Mouse (Mus musculus) midbrain, embryonic 13.5 days (tissue): Measurements from ENCODE around the gene Hpn. TPM values are rescaled to one million over a fixed set of nuclear protein-coding genes. Genes with fewer than 3 reads are reported as not detected.

Experiments used
- ATAC-seq: fragments of 200-750 bp; cut with Nextera tagmentation; 2 replicates; pipeline ENCODE4 v1.8.0; 2017; ENCODE audit warnings: mild to moderate bottlenecking, moderate TSS enrichment, moderate library complexity
- H3K27ac ChIP-seq: fragments of 300-500 bp; sonication (generic); 2 replicates; pipeline ENCODE4 v1.5.1; 2015; ENCODE audit warnings: inconsistent platforms, mild to moderate bottlenecking, moderate library complexity
- H3K27me3 ChIP-seq: fragments of 300-500 bp; sonication (generic); 2 replicates; pipeline ENCODE4 v1.6.1; 2015; ENCODE audit warnings: mild to moderate bottlenecking, inconsistent platforms
- H3K36me3 ChIP-seq: fragments of 300-500 bp; sonication (generic); 2 replicates; pipeline ENCODE4 v1.6.1; 2015; ENCODE audit warnings: mild to moderate bottlenecking, inconsistent platforms
- H3K4me1 ChIP-seq: fragments of 300-500 bp; sonication (generic); replicated peaks from 2 replicates; pipeline ENCODE4 v1.6.1; 2015; ENCODE audit warnings: inconsistent platforms
- H3K4me2 ChIP-seq: fragments of 300-500 bp; sonication (generic); replicated peaks from 2 replicates; pipeline ENCODE4 v1.6.1; 2015; ENCODE audit warnings: moderate library complexity, mild to moderate bottlenecking, inconsistent platforms
- H3K4me3 ChIP-seq: fragments of 300-500 bp; sonication (generic); replicated peaks from 2 replicates; pipeline ENCODE4 v1.5.1; 2015; ENCODE audit warnings: mild to moderate bottlenecking, inconsistent platforms
- H3K9ac ChIP-seq: fragments of 300-500 bp; sonication (generic); replicated peaks from 2 replicates; pipeline ENCODE4 v1.6.1; 2015; ENCODE audit warnings: mild to moderate bottlenecking, inconsistent platforms
- H3K9me3 ChIP-seq: fragments of 300-500 bp; sonication (generic); 2 replicates; pipeline ENCODE4 v1.6.1; 2016; ENCODE audit warnings: mild to moderate bottlenecking, inconsistent platforms
- WGBS: fragments of 180-500 bp; shearing (Covaris S2); methylation state at CpG from one replicate; pipeline ENCODE4 v1.1.7; 2015; 5-methylcytosine and 5-hydroxymethylcytosine counted together
- polyA plus RNA-seq: library from polyadenylated mRNA; unstranded; fragments of >200 nt; fragmentation: Nextera tagmentation; extraction: Ambion mirVana; gene quantifications from 2 replicates; pipeline ENCODE4 v1.2.1, GENCODE M21; 2015

The Hpn gene
- polyA plus RNA-seq, 1 experiment from 2014 or later, result 0.59 TPM

GRCm38 (mm10) chr7:31151301-31152241 is 36.5 kb upstream of the Hpn start:
- peak overlapping the region; percentile 99 for H3K27ac ChIP-seq
- no peaks in the 10 kb centered on the region for H3K27me3 ChIP-seq
- H3K4me1 ChIP-seq, result peaks cover 39% of the 10 kb centered on the region
- H3K4me2 ChIP-seq, result peak overlapping the region; percentile 83
- no peaks in the 10 kb centered on the region for H3K9me3 ChIP-seq
- H3K4me3 ChIP-seq, result peak overlapping the region; percentile 95
- peak; percentile 51 for ATAC-seq
- peak overlapping the region; percentile 99 for H3K9ac ChIP-seq
- peaks cover 11% of the 10 kb centered on the region for H3K36me3 ChIP-seq
- whole genome bisulfite sequencing, result 18% methylated on average over 23 of the region's 23 CpGs

- peak overlapping the region; percentile 99 for H3K27ac ChIP-seq
- no peaks in the 10 kb centered on the region for H3K27me3 ChIP-seq
- peak overlapping the region; percentile 99 for H3K9ac ChIP-seq
- H3K36me3 ChIP-seq, result peaks cover 19% of the 10 kb centered on the region
- H3K4me2 ChIP-seq, result peak overlapping the region; percentile 83
- ATAC-seq, result peak; percentile 79
- WGBS, result under 1% methylated on average over 61 of the region's 63 CpGs
- H3K9me3 ChIP-seq, result no peaks in the 10 kb centered on the region
- H3K4me1 ChIP-seq, result peaks cover 47% of the 10 kb centered on the region
- peak overlapping the region; percentile 95 for H3K4me3 ChIP-seq
These were observed 35.6 kb upstream of the Hpn start for GRCm38 (mm10) chr7:31150566-31151300.

GRCm38 (mm10) chr7:31149751-31150565 is 34.9 kb upstream of the Hpn start:
- WGBS, result 1% methylated on average over 20 of the region's 20 CpGs
- Histone ChIP-seq H3K4me1 (peaks cover 51% of the 10 kb centered on the region), H3K36me3 (peaks cover 27% of the 10 kb centered on the region), H3K4me2 (peak overlapping the region; percentile 83), H3K9me3 (no peaks in the 10 kb centered on the region), H3K9ac (peak overlapping the region; percentile 99), H3K4me3 (peak overlapping the region; percentile 95), H3K27ac (peak overlapping the region; percentile 99), H3K27me3 (no peaks in the 10 kb centered on the region)
- peak; percentile 10 for ATAC-seq

- ATAC-seq, result no peak
- Histone ChIP-seq H3K27me3 (no peaks in the 10 kb centered on the region), H3K9ac (peak overlapping the region; percentile 99), H3K4me3 (peak overlapping the region; percentile 95), H3K4me2 (peak overlapping the region; percentile 83), H3K36me3 (peaks cover 28% of the 10 kb centered on the region), H3K9me3 (no peaks in the 10 kb centered on the region), H3K4me1 (peaks cover 51% of the 10 kb centered on the region), H3K27ac (peak overlapping the region; percentile 99)
- 33% methylated on average over 9 of the region's 9 CpGs for WGBS
These were observed 34.2 kb upstream of the Hpn start for GRCm38 (mm10) chr7:31149271-31149670.

- H3K27me3 ChIP-seq, result no peaks in the 10 kb centered on the region
- WGBS, result 6% methylated on average over 9 of the region's 9 CpGs
- H3K9ac ChIP-seq, result peak overlapping the region; percentile 99
- peak overlapping the region; percentile 99 for H3K27ac ChIP-seq
- peak overlapping the region; percentile 95 for H3K4me3 ChIP-seq
- ATAC-seq, result peak; percentile 45
- peak overlapping the region; percentile 83 for H3K4me2 ChIP-seq
- no peaks in the 10 kb centered on the region for H3K9me3 ChIP-seq
- H3K36me3 ChIP-seq, result peaks cover 30% of the 10 kb centered on the region
- peaks cover 51% of the 10 kb centered on the region for H3K4me1 ChIP-seq
These were observed 33.7 kb upstream of the Hpn start for GRCm38 (mm10) chr7:31148756-31149155.

GRCm38 (mm10) chr7:31148086-31148485 is 33.0 kb upstream of the Hpn start:
- Histone ChIP-seq H3K9ac (peak overlapping the region; percentile 99), H3K4me3 (peak overlapping the region; percentile 95), H3K27me3 (no peaks in the 10 kb centered on the region), H3K36me3 (peaks cover 37% of the 10 kb centered on the region), H3K4me2 (peak overlapping the region; percentile 83), H3K27ac (peak overlapping the region; percentile 99), H3K9me3 (no peaks in the 10 kb centered on the region), H3K4me1 (peaks cover 51% of the 10 kb centered on the region)
- 62% methylated on average over 3 of the region's 3 CpGs for WGBS
- ATAC-seq, result no peak

GRCm38 (mm10) chr7:31145596-31146160 is 30.6 kb upstream of the Hpn start:
- Histone ChIP-seq H3K27ac (no peak overlapping the region; the same call in 1 of the 2 replicates), H3K27me3 (no peaks in the 10 kb centered on the region), H3K9ac (no peak overlapping the region), H3K36me3 (peaks cover 61% of the 10 kb centered on the region), H3K4me1 (peaks cover 41% of the 10 kb centered on the region), H3K9me3 (no peaks in the 10 kb centered on the region), H3K4me3 (no peak overlapping the region), H3K4me2 (no peak overlapping the region)
- ATAC-seq, result no peak
- 84% methylated on average over 12 of the region's 12 CpGs for WGBS

- WGBS, result 96% methylated on average over 16 of the region's 16 CpGs
- Histone ChIP-seq H3K4me2 (no peak overlapping the region), H3K27me3 (no peaks in the 10 kb centered on the region), H3K9me3 (no peaks in the 10 kb centered on the region), H3K4me3 (no peak overlapping the region), H3K4me1 (peaks cover 41% of the 10 kb centered on the region), H3K9ac (no peak overlapping the region), H3K36me3 (peaks cover 69% of the 10 kb centered on the region), H3K27ac (no peak overlapping the region)
- ATAC-seq, result no peak
These were observed 29.8 kb upstream of the Hpn start for GRCm38 (mm10) chr7:31144886-31145285.

- H3K27me3 ChIP-seq, result no peaks in the 10 kb centered on the region
These were observed 25.9 kb upstream of the Hpn start for GRCm38 (mm10) chr7:31140941-31141340.

GRCm38 (mm10) chr7:31140302-31140701 is 25.2 kb upstream of the Hpn start:
- no peak overlapping the region for H3K27ac ChIP-seq
- no peak overlapping the region for H3K4me2 ChIP-seq
- H3K9me3 ChIP-seq, result no peaks in the 10 kb centered on the region
- peaks cover 91% of the 10 kb centered on the region for H3K36me3 ChIP-seq
- H3K4me3 ChIP-seq, result no peak overlapping the region
- WGBS, result 94% methylated on average over 4 of the region's 4 CpGs
- no peaks in the 10 kb centered on the region for H3K27me3 ChIP-seq
- no peak for ATAC-seq
- H3K4me1 ChIP-seq, result no peaks in the 10 kb centered on the region
- H3K9ac ChIP-seq, result no peak overlapping the region

More at GRCm38 (mm10) chr7:31140941-31141340, 25.9 kb upstream of the Hpn start:
- Histone ChIP-seq H3K4me1 (0 out of 2 replicates have a peak, but pooled peaks cover 5% of the 10 kb centered on the region), H3K4me2 (no peak overlapping the region), H3K9ac (no peak overlapping the region), H3K9me3 (no peaks in the 10 kb centered on the region), H3K27ac (no peak overlapping the region), H3K4me3 (no peak overlapping the region), H3K36me3 (peaks cover 91% of the 10 kb centered on the region)
- WGBS, result 94% methylated on average over 10 of the region's 10 CpGs
- no peak for ATAC-seq

- Histone ChIP-seq H3K27ac (no peak overlapping the region), H3K4me3 (no peak overlapping the region), H3K27me3 (no peaks in the 10 kb centered on the region), H3K4me2 (no peak overlapping the region), H3K4me1 (no peaks in the 10 kb centered on the region), H3K9me3 (no peaks in the 10 kb centered on the region), H3K9ac (no peak overlapping the region), H3K36me3 (peaks cover 92% of the 10 kb centered on the region)
- WGBS, result 67% methylated on average over 5 of the region's 5 CpGs
- ATAC-seq, result peak; percentile 70
These were observed 24.7 kb upstream of the Hpn start for GRCm38 (mm10) chr7:31139765-31140164.
